Mouse (Mus musculus): ENCODE data around the gene Atp11a.

The Atp11a gene

DNA sequence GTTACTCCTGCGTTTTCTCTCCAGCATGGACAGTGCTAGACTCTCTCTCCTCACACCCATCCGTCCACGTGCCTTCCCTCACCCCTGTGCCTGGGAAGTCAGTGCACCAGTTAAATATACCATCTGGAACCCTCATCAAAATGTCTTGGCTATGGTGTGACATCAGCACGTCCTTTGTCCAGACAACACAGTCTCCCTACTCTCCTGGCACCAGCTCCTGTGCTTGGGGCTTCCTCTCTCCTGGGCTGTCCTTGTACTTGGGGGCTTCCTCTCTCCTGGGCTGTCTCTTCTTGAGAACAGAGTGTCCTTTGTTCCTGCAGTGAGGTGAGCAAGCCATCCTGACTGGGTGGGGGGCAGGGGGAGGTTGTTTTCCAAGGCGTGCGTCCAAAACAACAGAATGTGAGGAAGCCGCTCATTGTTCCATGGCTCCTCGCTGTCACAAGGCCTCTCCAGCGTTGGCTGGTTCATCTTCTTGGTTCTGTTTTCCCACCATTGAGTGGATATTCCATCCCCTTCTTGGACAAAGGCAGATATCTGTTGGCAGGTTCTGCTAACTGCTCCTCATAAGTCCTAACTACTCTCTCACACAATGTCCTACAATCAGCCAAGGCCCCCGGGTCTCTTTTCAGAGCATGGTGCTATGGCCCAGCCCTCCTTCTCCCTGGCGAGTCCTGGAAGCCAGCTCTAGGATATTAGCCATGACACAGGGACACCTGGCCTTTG is 148.9 kb downstream of the Atp11a start:
- DNase-seq (ENCODE audit: low spot score in 2 of 2) = no peak

DNA sequence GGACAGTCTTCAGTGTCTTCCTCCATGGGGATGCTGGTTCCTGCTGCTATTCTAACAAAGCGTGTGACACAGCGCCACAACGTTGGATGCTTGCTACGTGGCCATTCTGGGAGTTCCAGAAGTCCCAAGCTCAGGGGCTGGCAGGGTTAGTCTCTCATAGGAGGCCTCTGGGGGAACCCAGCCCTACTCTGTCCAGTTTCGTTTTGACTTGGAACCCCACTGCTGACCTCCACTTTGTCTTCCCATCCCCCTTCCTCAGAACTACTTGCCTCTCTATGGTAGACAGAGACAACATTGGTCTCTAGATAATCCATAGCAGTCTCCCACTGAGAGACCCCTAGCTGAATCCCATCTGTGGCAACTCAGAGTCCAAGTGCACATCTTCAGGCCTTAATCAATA is 149.8 kb downstream of the Atp11a start:
- no peak for DNase-seq (ENCODE audit: low spot score in 2 of 2)

DNA sequence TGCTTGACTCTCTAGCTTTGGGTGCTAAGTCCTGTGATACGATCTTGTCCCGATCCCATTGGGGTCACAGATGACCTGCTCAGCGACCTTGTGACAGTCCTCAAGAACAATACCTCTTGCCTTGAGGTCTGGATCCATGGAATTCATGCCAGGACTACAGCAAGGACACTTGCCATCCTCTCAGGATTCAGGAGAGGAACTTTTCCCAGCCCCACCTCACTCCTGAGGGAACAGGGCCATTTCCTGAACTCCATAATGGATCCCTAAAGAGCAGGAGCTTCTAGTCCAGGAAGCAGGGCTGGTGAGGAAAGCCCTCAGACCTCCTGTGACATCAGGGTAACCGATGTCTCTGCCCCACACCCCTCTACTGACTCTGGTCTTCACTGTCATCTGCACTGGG is 150.9 kb downstream of the Atp11a start:
- no peak for DNase-seq (ENCODE audit: low spot score in 2 of 2)

DNA sequence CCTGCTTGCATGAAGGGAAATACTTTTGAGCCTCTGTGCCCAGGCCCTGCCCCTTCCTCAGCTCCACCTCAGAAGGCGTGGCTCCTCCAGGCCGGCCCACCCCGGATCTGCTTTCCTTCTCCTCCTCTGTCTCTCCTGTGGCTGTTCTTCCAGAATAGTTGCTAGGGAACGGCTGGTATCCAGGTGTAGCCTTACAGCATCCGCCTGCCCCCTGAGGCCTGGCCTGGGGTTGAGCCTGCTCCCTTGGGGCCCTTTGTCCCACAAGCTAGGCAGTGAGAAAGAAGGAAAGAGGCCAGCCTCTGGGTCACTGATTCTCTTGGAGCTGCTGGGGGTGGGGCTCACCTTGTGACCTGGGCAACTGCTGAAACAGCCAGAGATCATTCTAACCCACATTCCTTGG is 155.2 kb downstream of the Atp11a start:
- no peak for DNase-seq (ENCODE audit: low spot score in 2 of 2)

DNA sequence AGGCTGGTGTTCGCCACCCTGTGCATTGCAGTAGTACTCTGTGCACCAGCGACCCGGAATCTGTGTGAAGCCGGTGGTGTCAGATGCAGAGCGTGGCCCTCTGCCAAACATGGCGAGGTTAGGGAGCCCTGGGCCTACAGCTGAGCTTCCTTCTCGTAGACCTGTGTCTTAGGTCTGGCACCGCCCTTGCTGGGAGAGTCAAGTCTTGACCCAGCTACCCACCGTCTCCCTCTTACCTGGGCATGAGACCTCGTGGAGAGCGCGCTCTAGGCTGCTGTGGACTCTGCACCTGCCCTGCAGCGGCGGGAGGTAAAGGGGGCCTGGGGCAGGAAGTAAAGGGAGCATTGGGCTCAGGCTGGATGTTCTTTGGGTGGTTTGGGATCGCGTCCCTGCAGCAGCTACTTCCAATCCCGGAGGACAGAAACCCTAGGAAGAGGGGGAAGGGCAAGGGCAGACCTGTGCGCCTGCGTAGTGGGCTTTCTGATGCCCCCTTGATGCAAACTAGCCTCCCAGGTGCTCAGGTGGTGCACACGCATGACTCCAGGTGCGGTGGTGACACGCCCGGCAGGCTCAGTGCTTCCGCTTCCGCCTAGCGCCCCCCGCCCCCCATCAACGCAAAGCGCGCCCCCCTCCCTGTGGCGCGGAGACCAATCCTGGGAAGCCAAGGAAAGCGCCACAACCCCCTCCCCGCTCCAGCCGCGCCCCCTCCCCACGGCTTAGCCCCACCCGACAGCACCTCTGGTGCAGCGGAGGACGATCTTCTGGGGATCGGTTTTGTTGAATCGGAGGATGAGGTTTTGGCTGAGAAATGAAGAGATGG is 158.6 kb downstream of the Atp11a start:
- DNase-seq (ENCODE audit: low spot score in 2 of 2) = no peak

DNA sequence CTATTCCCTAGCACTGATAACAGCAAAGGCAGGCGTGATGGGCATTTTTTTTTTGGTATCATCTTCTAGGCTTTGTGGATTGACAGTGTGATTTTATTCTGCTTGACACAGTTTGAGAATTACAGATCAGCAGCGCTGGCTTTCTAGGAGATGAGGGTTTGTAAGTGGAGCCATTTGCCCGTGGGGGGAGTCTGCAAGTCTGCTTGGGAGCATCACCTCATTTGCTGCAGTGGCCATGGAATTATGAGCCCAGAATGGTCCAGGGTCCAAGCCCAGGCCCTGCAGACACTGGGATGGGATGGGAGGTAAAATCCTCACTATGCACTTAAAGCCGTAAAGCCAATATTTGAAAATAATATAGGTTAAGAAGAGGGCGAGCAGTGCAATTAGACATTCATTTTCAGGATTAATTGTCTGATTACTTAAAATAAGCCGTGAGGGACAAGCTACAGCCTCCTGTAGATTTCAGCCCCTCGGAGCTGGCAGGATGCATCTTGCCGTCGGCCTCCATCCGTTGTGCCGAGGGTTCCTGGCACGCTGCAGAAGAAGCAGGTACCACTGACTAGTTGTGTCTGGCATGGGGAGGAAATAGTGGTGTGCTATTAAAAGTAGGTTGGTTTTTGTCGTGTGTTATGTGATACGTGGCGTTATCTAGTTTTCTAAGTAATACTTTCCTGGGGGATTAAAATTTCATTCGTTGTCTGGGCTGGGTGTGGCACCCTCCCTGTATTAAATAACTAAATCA is 159.5 kb downstream of the Atp11a start:
- no peak for DNase-seq (ENCODE audit: low spot score in 2 of 2)

DNA sequence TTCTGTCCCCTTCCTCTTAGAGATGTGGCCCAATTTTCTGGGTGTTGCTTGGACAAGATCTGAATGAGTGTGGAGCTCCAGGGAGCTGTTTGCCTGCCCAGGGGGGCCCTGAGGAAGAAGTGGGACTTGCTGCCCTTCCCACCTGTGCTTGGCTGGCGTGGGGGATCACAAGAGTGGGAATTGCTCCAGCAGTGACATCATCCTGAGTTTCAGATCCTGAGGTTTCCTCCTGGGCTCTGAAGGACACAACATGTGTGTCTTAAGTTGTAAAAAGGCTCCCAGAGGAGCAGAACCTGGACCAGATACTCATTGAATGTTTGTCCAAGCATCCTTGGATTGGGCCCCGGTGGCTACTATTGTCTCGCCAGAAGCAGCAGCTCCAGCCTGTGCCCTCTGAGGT is 160.2 kb downstream of the Atp11a start:
- DNase-seq (ENCODE audit: low spot score in 2 of 2) = no peak

DNA sequence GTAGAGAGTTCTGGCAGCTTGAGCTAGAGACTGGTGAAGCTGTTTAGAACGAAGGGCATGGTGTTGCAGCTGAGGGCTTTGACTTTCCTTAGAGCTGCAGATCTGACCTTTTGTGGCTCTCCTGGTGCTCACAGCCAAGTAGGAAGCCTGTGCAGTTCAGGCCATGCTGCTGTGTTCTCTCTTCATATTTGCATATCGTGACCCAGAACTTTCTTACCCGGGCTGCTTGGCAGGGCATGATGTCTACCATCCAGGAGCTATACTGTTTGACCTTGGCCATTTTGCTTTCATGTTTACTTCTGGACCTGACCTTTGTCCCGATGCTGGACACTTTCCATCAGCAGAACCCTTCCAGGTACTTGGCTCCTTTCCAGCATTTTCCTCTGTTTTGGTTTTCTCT is 161.0 kb downstream of the Atp11a start:
- DNase-seq (ENCODE audit: low spot score in 2 of 2) = no peak
